Mouse (Mus musculus) heart, embryonic 12.5 days (tissue): Measurements from ENCODE around the gene Krt15. TPM values are rescaled to one million over a fixed set of nuclear protein-coding genes. Genes with fewer than 3 reads are reported as not detected.

Experiments
- ATAC-seq: fragments of 200-750 bp; cut with Nextera tagmentation; 2 replicates; pipeline ENCODE4 v1.8.0; 2017; ENCODE audit warnings: moderate TSS enrichment, moderate library complexity; ENCODE audit not compliant: insufficient number of reproducible peaks, low FRiP score
- H3K27ac ChIP-seq: fragments of 300-500 bp; sonication (generic); 2 replicates; pipeline ENCODE4 v1.5.1; 2016; ENCODE audit warnings: mild to moderate bottlenecking, moderate library complexity; ENCODE audit not compliant: poor library complexity, severe bottlenecking
- H3K27me3 ChIP-seq: fragments of 300-500 bp; sonication (generic); replicated peaks from 2 replicates; pipeline ENCODE4 v1.6.1; 2016; ENCODE audit warnings: mild to moderate bottlenecking, moderate library complexity
- H3K36me3 ChIP-seq: fragments of 300-500 bp; sonication (generic); 2 replicates; pipeline ENCODE4 v1.6.1; 2016; ENCODE audit warnings: mild to moderate bottlenecking, moderate library complexity
- H3K4me1 ChIP-seq: fragments of 300-500 bp; sonication (generic); replicated peaks from 2 replicates; pipeline ENCODE4 v1.6.1; 2016; ENCODE audit warnings: mild to moderate bottlenecking
- H3K4me2 ChIP-seq: fragments of 300-500 bp; sonication (generic); 2 replicates; pipeline ENCODE4 v1.6.1; 2016; ENCODE audit warnings: mild to moderate bottlenecking, moderate library complexity
- H3K4me3 ChIP-seq: fragments of 300-500 bp; sonication (generic); 2 replicates; pipeline ENCODE4 v1.5.1; 2016; ENCODE audit warnings: mild to moderate bottlenecking
- H3K9ac ChIP-seq: fragments of 300-500 bp; sonication (generic); 2 replicates; pipeline ENCODE4 v1.6.1; 2016; ENCODE audit warnings: mild to moderate bottlenecking, moderate library complexity
- H3K9me3 ChIP-seq: fragments of 300-500 bp; sonication (generic); replicated peaks from 2 replicates; pipeline ENCODE4 v1.6.1; 2016; ENCODE audit warnings: mild to moderate bottlenecking, moderate library complexity
- WGBS: fragments of 180-500 bp; shearing (Covaris S2); methylation state at CpG from one replicate; pipeline ENCODE4 v1.1.7; 2016; 5-methylcytosine and 5-hydroxymethylcytosine counted together
- polyA plus RNA-seq: library from polyadenylated mRNA; unstranded; fragments of >200 nt; fragmentation: Nextera tagmentation; extraction: Ambion mirVana; gene quantifications from 2 replicates; pipeline ENCODE4 v1.2.1, GENCODE M21; 2016

Gene Krt15
- polyA plus RNA-seq, 1 experiment from 2014 or later = 0.69 TPM

GRCm38 (mm10) chr11:100124901-100125300 is 10.8 kb downstream of the Krt15 start:
- Histone ChIP-seq H3K4me2 (no peak overlapping the region), H3K4me3 (no peak overlapping the region), H3K27ac (no peak overlapping the region), H3K9ac (no peak overlapping the region), H3K27me3 (no peaks in the 10 kb centered on the region; the same call in 1 of the 2 replicates), H3K36me3 (no peaks in the 10 kb centered on the region), H3K9me3 (no peaks in the 10 kb centered on the region), H3K4me1 (peaks cover 12% of the 10 kb centered on the region)
- WGBS = 70% methylated on average over 7 of the region's 7 CpGs
- no peak for ATAC-seq

DNA sequence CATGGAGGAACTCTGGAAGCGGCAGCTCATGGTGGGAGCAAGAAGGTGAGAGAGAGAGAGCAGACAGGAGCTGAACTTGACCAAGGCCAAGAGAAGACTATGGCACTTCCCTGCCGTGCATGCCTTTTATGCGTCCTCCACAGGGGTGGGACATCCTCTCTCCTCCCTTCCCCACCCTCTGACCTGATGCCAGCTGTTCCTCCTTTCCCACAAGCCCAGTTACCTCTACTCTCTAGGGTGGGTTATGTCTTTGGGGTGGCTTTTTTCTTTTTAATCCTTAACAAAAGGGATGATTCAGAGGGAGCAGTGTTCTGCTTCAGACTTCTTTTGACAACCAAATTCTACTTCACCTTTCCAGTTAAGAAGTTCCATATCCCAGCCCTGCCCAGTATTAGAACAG is 14.3 kb downstream of the Krt15 start, which contains the start of gene Krt13:
TSS of gene Krt13 (minus strand) at position 101 of the 400 bp plus-strand sequence.
- Histone ChIP-seq H3K27ac (no peak within 1 kb of the TSS), H3K27me3 (peaks cover 7% of the 10 kb centered on the region), H3K9ac (no peak within 1 kb of the TSS), H3K4me1 (peaks cover 14% of the 10 kb centered on the region), H3K36me3 (no peaks in the 10 kb centered on the region), H3K9me3 (no peaks in the 10 kb centered on the region), H3K4me2 (no peak within 1 kb of the TSS), H3K4me3 (no peak within 1 kb of the TSS)
- ATAC-seq = no peak
- WGBS = 76% methylated on average over 3 of the region's 3 CpGs

DNA sequence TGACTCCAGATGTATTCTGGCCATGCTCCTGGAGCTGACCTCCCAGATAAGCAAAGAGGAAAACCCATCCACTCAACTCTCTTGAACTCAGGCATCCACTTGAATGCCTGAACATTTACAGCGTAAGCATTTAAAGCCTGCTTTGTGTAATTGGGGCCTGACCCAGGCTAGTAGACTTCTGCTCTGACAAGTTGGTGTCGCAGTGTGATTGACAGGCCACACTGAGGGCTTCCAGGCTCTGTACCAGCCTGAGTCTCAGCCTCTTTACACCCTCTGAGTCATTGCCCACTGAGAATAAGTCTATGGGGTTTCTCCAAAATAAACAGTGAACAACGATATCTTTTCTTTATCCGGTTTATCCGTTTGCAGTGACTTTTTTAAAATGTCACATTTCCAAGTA is 15.4 kb downstream of the Krt15 start:
- ATAC-seq = no peak
- no peaks in the 10 kb centered on the region for H3K9me3 ChIP-seq

DNA sequence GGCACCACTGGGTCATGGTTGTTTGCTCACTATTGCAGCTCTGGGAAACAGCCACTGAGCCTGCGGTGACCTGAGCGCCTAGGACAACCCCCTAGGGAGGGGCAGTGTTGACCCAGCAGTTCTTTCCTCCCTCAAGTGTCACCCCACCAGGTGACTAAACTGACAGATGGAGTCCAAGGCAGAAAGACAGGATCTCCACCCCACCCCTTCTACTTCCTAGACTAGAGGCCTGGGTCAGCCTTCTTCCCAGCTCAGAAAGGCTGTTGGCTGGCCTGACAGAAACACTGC is 22.0 kb downstream of the Krt15 start:
- ATAC-seq = no peak
- Histone ChIP-seq H3K4me1 (no peaks in the 10 kb centered on the region), H3K27me3 (peaks cover 8% of the 10 kb centered on the region; the same call in 1 of the 2 replicates), H3K36me3 (no peaks in the 10 kb centered on the region), H3K4me3 (no peak overlapping the region), H3K27ac (no peak overlapping the region), H3K9me3 (no peaks in the 10 kb centered on the region), H3K9ac (no peak overlapping the region), H3K4me2 (no peak overlapping the region)
- 60% methylated on average over 2 of the region's 2 CpGs for WGBS

More for the DNA sequence above, 15.4 kb downstream of the Krt15 start:
- WGBS = 50% methylated on average over 5 of the region's 5 CpGs
- Histone ChIP-seq H3K4me3 (no peak overlapping the region), H3K27ac (no peak overlapping the region), H3K4me1 (peaks cover 8% of the 10 kb centered on the region), H3K9ac (no peak overlapping the region), H3K27me3 (peaks cover 8% of the 10 kb centered on the region), H3K36me3 (no peaks in the 10 kb centered on the region), H3K4me2 (no peak overlapping the region)

DNA sequence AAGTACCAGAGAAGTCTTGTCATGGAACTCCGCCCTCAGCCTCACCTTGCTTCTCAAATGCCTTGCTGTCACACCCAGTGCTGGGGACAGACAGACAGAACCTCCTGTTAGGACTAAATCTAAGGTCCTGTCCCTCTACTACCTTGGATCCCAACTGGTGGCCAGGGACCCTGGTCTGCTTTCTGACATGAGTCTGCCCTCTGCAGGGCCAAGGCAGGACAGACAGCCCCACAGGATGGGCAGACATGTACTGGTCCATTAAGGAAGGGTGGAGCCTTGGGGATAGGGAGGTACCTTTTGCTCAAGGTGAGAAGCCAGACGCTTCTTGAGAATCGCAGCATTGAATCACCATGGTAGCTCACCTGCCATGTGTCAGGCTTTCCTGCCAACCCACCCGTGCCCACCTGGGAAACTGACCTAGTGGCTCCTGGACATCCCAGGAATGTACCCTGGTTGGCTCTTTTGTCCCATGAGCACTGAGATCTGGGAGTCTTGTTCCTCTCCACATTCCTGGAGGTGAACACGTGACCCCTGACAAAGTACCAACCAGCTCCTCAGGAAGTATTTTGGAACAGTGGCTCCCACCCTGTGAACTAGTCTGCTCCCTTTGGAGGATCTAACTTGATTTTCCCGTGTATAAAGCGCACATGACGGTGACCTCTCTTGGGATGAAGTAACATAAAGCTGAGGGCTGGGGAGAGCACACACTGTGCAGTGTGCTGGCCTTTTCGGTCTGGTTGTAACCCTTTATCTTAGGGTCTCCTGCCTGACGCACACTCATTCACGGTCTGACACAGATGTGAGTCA is 22.6 kb downstream of the Krt15 start:
- H3K4me3 ChIP-seq = no peak overlapping the region
- H3K27me3 ChIP-seq = peaks cover 8% of the 10 kb centered on the region; the same call in 1 of the 2 replicates
- 70% methylated on average over 11 of the region's 11 CpGs for WGBS
- no peaks in the 10 kb centered on the region for H3K9me3 ChIP-seq
- no peak overlapping the region for H3K27ac ChIP-seq
- H3K4me1 ChIP-seq = no peaks in the 10 kb centered on the region
- H3K36me3 ChIP-seq = no peaks in the 10 kb centered on the region
- no peak overlapping the region for H3K4me2 ChIP-seq
- no peak for ATAC-seq
- H3K9ac ChIP-seq = no peak overlapping the region

DNA sequence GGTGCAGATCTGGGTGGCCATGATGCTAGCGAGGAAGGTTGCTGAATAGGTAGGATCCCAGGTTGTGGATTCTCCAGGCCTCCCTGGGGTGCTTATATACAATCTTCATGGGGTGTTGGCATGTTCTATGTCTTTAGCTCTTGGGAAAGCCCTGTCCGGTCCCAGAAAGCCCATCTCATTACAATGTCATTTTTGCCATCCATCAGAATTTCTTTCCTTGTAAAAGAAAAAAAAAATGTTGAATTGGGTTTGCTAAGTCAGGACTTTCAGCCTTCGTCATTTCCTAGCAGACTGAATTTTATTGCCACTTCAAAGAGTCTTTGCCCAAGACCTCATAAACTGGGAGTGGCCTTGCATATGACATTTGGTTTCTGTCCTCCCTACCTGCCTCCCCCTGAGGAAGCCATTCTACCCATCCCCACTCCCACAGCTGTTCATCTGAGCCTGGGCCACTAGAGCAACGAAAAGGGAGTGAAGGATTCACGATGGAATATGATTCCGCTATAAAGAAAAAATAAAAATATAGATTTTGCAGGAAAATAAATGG is 30.1 kb downstream of the Krt15 start, which contains the start of gene Krt36:
TSS of gene Krt36 (minus strand) at position 51 of the 547 bp plus-strand sequence.
- 87% methylated on average over 6 of the region's 6 CpGs for WGBS
- no peak for ATAC-seq

GRCm38 (mm10) chr11:100102693-100103429 is 32.9 kb downstream of the Krt15 start:
- 48% methylated on average over 15 of the region's 15 CpGs for WGBS

More for the DNA sequence above, 30.1 kb downstream of the Krt15 start, which contains the start of gene Krt36:
- H3K27ac ChIP-seq = no peak within 1 kb of the TSS
- H3K4me3 ChIP-seq = no peak within 1 kb of the TSS
- no peak within 1 kb of the TSS for H3K4me2 ChIP-seq
- no peaks in the 10 kb centered on the region for H3K9me3 ChIP-seq
- H3K27me3 ChIP-seq = 0 out of 2 replicates have a peak, but pooled peaks cover 4% of the 10 kb centered on the region
- H3K4me1 ChIP-seq = no peaks in the 10 kb centered on the region
- H3K36me3 ChIP-seq = no peaks in the 10 kb centered on the region
- H3K9ac ChIP-seq = no peak within 1 kb of the TSS

DNA sequence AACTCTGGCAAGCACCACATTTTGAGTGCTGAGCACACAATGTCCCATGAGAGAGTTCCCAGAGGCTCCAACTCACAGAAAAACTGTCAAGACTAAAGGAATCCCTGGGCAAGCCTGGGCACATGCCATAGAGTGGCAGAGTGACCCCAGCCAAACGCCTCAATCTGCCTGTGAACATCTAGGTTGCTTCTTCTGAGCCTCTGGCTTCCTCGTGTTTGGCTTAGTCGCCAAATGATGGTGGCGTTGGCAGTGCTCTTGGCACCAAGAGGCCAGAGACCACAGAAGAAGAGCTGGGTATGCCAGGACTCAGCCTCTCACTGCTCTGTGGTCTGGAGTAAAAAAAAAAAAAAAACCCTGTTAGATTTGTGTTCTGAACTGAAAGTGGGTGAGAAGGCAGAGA is 35.3 kb downstream of the Krt15 start:
- Histone ChIP-seq H3K4me2 (no peak overlapping the region), H3K27ac (no peak overlapping the region), H3K27me3 (0 out of 2 replicates have a peak, but pooled peaks cover 4% of the 10 kb centered on the region), H3K4me3 (no peak overlapping the region), H3K4me1 (no peaks in the 10 kb centered on the region), H3K9me3 (no peaks in the 10 kb centered on the region), H3K9ac (no peak overlapping the region), H3K36me3 (no peaks in the 10 kb centered on the region)
- ATAC-seq = no peak
- whole genome bisulfite sequencing = 74% methylated on average over 4 of the region's 4 CpGs

More at GRCm38 (mm10) chr11:100102693-100103429, 32.9 kb downstream of the Krt15 start:
- Histone ChIP-seq H3K4me1 (no peaks in the 10 kb centered on the region), H3K36me3 (no peaks in the 10 kb centered on the region), H3K27ac (no peak overlapping the region), H3K4me3 (no peak overlapping the region), H3K27me3 (0 out of 2 replicates have a peak, but pooled peaks cover 4% of the 10 kb centered on the region), H3K9ac (no peak overlapping the region), H3K9me3 (no peaks in the 10 kb centered on the region), H3K4me2 (no peak overlapping the region)
- no peak for ATAC-seq

DNA sequence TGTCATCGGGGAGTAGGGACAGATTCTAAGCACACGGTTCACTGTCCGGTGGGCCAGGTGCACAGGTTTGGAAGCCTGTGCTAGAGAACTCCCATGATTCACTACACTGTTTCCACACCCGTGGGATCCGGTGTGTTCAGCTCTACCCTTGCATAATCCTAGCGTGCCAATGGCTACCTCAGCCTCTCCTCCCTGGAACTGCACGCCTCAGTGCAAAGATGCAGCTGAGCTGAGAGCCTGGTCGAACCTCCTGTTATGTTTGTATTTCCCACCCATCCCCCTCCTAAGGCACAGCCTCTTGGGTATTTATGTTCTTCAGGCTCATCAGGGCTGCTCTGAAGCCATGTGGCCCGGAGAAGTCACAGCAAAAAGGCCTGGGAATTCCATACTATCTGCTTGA is 37.9 kb downstream of the Krt15 start:
- no peaks in the 10 kb centered on the region for H3K36me3 ChIP-seq
- no peak overlapping the region for H3K4me3 ChIP-seq
- no peaks in the 10 kb centered on the region for H3K4me1 ChIP-seq
- ATAC-seq = no peak
- H3K9ac ChIP-seq = no peak overlapping the region
- H3K9me3 ChIP-seq = no peaks in the 10 kb centered on the region
- H3K4me2 ChIP-seq = no peak overlapping the region
- H3K27me3 ChIP-seq = 0 out of 2 replicates have a peak, but pooled peaks cover 6% of the 10 kb centered on the region
- no peak overlapping the region for H3K27ac ChIP-seq
- WGBS = 61% methylated on average over 9 of the region's 9 CpGs

- Histone ChIP-seq H3K9me3 (no peaks in the 10 kb centered on the region), H3K4me1 (no peaks in the 10 kb centered on the region), H3K4me2 (no peak within 1 kb of the TSS), H3K27me3 (0 out of 2 replicates have a peak, but pooled peaks cover 6% of the 10 kb centered on the region), H3K9ac (no peak within 1 kb of the TSS), H3K36me3 (no peaks in the 10 kb centered on the region), H3K27ac (no peak within 1 kb of the TSS), H3K4me3 (no peak within 1 kb of the TSS)
- ATAC-seq = no peak
- WGBS = 86% methylated on average over 9 of the region's 9 CpGs
These were observed 39.6 kb downstream of the Krt15 start, which contains the start of gene Krt35 for GRCm38 (mm10) chr11:100096141-100096540. TSS of gene Krt35 (minus strand) at chr11:100096241.
